Mouse (Mus musculus): Measurements from ENCODE around the gene Npepps. TPM values are rescaled to one million over a fixed set of nuclear protein-coding genes. Genes with fewer than 3 reads are reported as not detected.
A peak's percentile ranks its signal among the peaks of the same experiment; 100 is the strongest.
"Not testable (repeated sequence)": the region's sequence is repeated elsewhere in the genome, so short reads cannot be mapped to it uniquely, and the experiment has no call there.

Gene Npepps
- total RNA-seq, 2 experiments from 2014 or later, result 79.6 to 87.6 TPM

DNA sequence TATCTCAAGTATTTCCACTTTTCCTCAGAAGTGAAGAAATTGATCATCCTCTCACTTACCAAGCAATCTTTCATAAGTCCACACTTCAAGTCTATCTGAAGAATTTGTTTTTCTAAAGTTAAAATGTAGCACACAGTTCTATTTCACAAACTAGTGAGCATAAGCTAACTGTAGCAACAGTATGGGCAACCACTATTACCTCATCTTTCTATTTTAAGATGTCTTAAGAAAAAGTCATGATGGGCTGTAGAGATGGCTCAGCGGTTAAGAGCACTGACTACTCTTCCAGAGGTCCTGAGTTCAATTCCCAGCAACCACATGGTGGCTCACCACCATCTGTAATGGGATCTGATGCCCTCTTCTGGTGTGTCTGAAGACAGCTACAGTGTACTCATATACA is 13.9 kb downstream of the Npepps start:
- intact Hi-C loops (cut with DNase I); DNase-seq: not testable (repeated sequence)

- intact Hi-C loops (cut with DNase I); DNase-seq: not testable (repeated sequence)
Observed at GRCm38 (mm10) chr11:97249649-97250048, 30.8 kb downstream of the Npepps start.

GRCm38 (mm10) chr11:97246510-97247159 is 33.8 kb downstream of the Npepps start:
- no peak for DNase-seq
- intact Hi-C loops (cut with DNase I), result no loop called here

DNA sequence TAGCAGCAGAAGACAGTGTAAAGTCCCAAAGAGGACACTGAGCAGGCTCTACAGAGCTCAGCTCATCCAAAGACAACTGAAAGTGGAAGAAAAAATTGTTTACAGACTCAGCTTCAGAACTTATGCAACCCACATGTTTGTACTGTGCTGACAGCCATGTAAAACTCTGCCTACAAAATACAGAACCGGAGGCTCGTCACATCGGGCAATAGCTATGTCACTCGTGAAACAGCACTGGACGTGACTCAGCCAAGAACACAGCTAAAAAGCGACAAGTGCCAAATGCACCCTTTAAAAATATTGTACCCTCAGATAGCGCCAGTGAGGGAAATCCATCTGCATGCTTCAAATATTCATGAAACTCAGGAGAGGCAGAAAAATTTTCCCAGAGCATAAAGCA is 39.1 kb downstream of the Npepps start:
- DNase-seq, result no peak
- intact Hi-C loops (cut with DNase I), result no loop called here

DNA sequence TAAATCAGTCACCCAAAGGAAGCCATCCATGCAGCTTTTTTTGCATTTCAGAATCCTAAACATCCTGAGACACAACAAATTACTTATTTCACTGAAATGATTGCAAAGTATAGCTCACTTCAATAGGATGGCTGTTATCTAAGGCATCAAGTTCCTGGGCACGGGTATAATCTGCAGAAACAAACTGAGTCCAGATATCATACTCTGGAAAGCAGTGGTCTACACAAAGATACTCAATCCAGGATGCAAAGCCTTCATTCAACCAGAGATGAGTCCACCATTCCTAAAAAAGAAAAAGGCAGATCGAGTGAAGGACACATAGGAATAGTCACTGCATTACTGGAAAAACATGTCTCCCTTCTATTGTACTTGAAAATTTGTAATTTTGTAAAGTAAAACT is 42.5 kb downstream of the Npepps start:
- no peak for DNase-seq
- intact Hi-C loops (cut with DNase I), result no loop called here

GRCm38 (mm10) chr11:97232436-97232835 is 48.0 kb downstream of the Npepps start:
- DNase-seq, result peak; percentile 31 to 32
- intact Hi-C loops (cut with DNase I), result no loop called here

DNA sequence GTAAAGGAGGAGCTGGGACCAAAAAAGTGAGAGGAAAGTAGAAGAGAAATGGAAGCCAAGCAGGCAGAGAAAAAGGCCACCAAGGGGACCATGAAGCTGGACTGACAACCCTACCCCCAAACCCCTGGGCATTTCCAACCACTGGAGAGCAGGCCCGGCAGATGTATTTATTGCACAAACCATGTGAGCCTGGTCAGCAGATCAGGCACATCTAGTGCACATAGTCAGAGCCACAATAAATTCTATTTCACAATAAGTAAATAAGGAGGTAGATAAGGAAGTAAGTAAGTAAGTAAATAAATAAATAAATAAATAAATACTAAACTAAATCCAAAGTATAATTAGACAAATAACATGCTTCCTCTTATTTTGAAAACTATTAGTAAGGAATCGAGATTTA is 51.0 kb downstream of the Npepps start:
- no peak for DNase-seq
- intact Hi-C loops (cut with DNase I), result no loop called here

- DNase-seq, result no peak
- intact Hi-C loops (cut with DNase I), result no loop called here
Observed at GRCm38 (mm10) chr11:97228985-97229384, 51.5 kb downstream of the Npepps start.

DNA sequence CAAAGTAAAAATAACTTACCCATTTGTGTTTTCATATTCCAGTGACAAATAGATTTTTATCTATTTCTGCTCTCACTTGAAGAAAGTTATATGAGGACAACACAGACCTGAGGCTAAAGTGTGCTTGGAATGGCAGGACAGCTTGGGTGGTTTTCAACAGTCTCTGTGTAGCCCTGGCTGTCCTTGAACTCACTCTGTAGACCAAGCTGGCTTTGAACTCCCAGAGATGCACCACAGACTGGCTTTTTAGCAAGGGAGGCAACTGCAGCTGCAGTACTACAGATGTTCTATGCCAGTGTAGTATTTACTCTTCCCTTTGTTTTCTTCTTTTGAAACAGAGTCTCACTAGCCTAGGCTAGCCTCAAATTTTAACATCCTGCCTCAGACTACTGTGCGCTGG is 54.3 kb downstream of the Npepps start:
- intact Hi-C loops (cut with DNase I), result no loop called here
- DNase-seq, result no peak

- intact Hi-C loops (cut with DNase I), result no loop called here
- DNase-seq, result no peak
Observed at GRCm38 (mm10) chr11:97223485-97223884, 57.0 kb downstream of the Npepps start.

- intact Hi-C loops (cut with DNase I), result no loop called here
- no peak for DNase-seq
Observed at GRCm38 (mm10) chr11:97221611-97222010, 58.8 kb downstream of the Npepps start.

- intact Hi-C loops (cut with DNase I), result no loop called here
- DNase-seq, result no peak
Observed at GRCm38 (mm10) chr11:97220211-97220610, 60.2 kb downstream of the Npepps start.

DNA sequence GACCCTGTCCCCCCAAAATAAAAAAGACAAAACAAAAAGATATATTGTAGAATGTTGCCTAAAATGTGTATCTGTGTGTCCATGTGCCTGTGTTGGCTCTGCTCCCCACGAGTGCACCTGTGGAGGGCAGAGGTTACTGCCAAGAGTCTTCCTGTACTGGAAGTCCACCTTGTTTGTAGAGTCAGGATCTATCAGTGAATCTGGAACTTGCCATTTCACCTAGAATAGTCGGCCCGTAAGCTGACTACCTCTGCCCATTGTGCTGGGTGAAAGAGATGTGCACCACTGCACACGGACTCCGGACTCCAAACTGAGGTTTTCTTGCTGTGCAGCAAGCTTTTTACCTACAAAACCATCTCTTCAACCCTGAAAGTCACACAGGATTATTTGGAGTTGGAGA is 66.0 kb downstream of the Npepps start:
- DNase-seq, result no peak
- intact Hi-C loops (cut with DNase I), result no loop called here

DNA sequence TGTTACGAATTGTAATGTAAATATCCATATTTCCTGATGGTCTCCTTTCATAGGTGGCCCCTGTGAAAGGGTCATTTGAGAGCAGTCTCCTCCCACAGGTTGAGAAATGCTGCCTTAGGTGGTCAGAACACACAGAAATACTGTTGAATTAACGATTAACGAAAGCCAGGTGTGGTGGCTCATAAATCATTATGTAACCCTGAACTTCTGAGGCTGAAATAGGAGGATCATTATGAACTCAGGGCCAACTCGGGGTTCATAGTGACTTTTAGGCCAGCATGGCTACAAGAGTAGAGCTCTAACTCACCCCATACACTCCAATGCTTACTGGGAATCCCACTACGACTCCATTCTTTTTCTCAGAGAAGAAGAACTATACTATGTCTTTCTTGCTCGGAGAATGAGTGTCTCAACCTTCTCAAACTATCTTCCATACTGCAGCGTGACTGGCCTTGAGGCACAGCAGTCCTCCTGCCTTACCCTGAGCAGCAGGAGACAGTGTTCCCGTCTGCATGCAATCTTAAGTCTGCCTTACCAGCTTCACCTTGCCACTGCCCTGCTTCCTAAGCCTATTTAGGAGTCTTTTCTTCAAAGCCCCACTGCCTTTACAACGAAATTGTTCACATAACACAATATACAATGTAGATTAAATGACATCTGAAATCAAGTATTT is 69.6 kb downstream of the Npepps start:
- intact Hi-C loops (cut with DNase I), result no loop called here
- no peak for DNase-seq

DNA sequence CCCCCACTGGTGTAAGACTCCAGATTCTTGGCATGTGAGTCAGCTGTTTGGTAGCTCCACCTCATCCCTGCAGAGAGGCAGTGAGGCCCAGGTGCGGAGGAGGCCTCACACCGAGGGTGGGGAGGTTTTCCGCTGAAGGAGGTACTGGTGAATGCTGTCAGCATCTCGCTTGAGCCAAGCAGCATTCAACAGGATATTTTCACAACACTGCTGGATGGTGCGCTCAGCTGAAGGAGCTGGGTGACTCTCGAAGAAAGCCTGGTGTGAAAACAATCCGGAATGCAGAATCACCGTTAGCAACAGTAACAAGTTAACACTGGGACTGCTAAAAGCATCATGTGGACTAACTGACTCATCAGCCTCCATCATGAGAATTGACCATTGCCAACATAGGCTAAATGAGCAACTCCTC is 73.4 kb downstream of the Npepps start:
- no peak for DNase-seq
- intact Hi-C loops (cut with DNase I), result no loop called here

DNA sequence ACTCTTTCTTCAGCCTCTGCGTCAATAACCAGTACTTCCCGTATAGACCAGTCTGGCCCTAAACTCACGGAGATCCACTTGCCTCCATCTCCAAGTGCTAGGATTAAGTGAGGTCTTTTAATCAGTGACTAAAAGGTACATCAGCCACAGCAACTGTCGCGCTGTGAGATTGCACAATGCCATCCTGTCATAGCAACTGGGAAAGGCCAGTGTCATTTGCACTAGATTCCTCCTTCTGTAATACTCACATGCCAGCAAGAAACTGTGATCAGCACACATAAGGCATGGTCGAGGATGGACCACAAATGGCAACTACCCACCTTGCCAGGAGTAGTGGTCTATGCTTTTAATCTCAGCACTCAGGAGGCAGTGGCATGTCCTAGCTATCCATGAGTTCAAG is 80.9 kb downstream of the Npepps start:
- DNase-seq, result no peak
- intact Hi-C loops (cut with DNase I), result loop anchor here (2.0 kb wide), 1 partner anchor 129 kb away; no protein-coding TSS in a partner anchor

DNA sequence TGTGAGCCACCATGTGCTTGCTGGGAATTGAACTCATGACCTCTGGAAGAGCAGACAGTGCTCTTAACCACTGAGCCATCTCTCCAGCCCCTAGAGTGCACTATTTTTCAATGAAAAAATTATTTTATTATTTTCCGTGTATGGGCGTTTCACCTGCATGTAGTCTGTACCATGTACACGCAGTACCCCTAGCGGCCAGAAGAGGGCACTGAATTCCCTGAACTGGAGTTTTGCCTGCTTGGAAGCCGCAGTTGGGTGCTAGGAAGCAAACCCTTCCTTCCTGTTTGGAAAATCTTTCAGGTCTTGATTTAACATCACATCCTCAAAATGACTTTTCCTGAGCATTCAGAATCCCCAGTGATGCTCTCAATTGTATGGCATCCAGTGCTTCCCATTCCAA is 81.8 kb downstream of the Npepps start:
- DNase-seq, result peak; percentile 53 to 73
- intact Hi-C loops (cut with DNase I), result loop anchor here (2.0 kb wide), 1 partner anchor 130 kb away; no protein-coding TSS in a partner anchor

DNA sequence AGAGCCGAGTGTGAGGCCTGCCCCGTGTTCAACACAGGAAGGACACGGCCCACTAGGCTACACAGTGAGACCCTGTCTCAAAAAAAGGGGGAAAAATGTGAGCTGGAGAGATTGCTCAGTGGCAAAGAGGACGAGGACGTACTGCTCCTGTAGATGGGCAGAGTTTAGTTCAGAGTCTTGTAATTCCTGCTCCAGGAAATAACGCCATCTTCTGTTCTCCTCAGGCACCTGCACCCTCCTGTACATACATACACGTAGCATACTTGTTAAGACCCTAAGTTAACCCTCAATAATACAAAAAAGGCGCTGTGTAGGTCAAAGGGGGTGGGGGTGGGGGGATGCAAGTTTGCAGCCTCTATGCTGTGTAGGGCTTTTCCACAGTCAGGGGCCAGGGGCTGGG is 83.4 kb downstream of the Npepps start:
- intact Hi-C loops (cut with DNase I), result no loop called here
- no peak for DNase-seq

- intact Hi-C loops (cut with DNase I), result no loop called here
Observed at GRCm38 (mm10) chr11:97196541-97196940, 83.9 kb downstream of the Npepps start.

DNA sequence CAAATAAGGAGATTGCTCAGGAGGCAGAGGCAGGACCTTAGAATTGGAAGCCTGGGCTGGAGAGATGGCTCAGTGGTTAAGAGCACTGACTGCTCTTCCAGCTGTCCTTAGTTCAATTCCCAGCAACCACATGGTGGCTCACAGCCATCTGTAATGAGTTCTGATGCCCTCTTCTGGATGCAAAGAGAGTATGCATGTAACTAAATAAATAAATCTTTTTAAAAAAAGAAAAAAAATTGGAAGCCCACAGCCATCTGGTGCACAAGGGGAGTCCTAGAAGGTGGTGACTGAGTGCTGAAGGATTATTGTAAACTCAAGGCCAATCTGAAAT is 87.9 kb downstream of the Npepps start:
- intact Hi-C loops (cut with DNase I), result no loop called here

More at GRCm38 (mm10) chr11:97196541-97196940, 83.9 kb downstream of the Npepps start:
- DNase-seq, result no peak

DNA sequence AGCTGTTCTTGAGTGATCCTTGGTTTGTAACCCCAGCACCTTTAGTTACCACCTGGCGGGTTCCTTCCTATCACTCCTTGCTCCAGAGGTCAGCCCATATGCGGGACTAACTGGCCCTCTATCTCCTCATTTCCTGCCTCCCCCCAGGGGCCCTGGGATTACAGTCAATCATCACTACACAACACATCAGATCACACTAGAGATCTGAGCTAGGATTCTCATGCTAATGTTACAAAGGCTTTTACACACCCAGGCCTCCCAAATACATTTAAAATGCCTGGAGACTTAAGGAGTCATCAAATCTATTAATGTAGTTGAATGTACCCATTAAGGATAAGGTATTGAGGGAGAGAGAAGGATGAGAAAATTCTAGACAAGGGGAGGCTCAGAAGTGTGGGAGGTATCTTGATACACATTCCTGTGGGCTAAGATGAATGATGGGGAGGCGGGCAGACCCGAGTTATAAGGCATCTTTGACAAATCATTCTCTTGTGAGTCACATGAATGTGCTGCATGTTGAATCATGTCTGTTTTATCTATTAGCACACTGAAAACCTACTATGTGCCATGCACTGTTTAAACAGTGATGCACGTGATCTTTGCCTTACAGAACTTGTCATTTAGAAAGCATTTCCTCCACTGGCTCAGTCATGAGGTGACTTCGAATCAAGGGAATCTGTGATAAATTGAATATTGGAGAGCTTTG is 88.4 kb downstream of the Npepps start:
- intact Hi-C loops (cut with DNase I), result no loop called here
- no peak for DNase-seq

More for the DNA sequence above, 87.9 kb downstream of the Npepps start:
- DNase-seq, result no peak

DNA sequence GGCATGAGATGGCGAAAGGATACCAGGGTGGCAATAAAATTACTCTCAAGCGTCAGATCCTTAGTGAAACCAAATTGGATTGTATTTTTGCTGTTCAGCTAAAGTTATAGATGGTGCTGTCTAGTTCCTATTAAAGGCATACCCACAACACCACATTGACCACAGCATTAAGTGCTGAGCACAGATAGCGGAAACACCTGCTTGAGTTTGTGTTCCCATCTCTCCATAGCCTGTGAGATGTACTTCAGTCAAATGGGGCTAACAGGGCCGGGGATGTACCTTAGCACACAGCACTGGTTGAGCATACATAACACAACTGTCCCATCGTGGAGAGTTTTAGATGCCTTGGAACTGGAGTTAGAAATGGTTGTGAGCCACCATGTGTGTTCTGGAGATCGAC is 89.4 kb downstream of the Npepps start:
- DNase-seq, result no peak
- intact Hi-C loops (cut with DNase I), result no loop called here

All from heart, postnatal 36 days (tissue).